Mouse (Mus musculus): ENCODE results near the gene Entpd7. TPM values are rescaled to one million over a fixed set of nuclear protein-coding genes. Genes with fewer than 3 reads are reported as not detected.

Gene Entpd7
- polyA plus RNA-seq (2014; fragmentation: Nextera tagmentation; extraction: Ambion mirVana) = 15.5 and 16.5 TPM in 2 replicates

GRCm38 (mm10) chr19:43689419-43690246 lies at the start of gene Entpd7:
Gene Entpd7, plus strand, starts transcription at chr19:43689672.
- H3K9me3 ChIP-seq (ENCODE audit: control insufficient read depth, low read length) = no peaks in the 10 kb centered on the region
- peak; percentile 92 for DNase-seq (ENCODE audit: low spot score)
- peak; percentile 98 for ATAC-seq (replicated peaks; ENCODE audit: low FRiP score, low TSS enrichment, low read depth)
- H3K4me3 ChIP-seq (ENCODE audit: low read depth, low read length) = peak within 1 kb of the TSS; percentile 89
- peaks cover 17% of the 10 kb centered on the region for H3K36me3 ChIP-seq (ENCODE audit: control insufficient read depth, insufficient read depth, low read length)
- peak within 1 kb of the TSS; percentile 88 for H3K4me2 ChIP-seq (ENCODE audit: low read length)
- H3K27me3 ChIP-seq (replicated peaks; ENCODE audit: control insufficient read depth, insufficient read depth, low read length) = no peaks in the 10 kb centered on the region
- H3K4me1 ChIP-seq (replicated peaks; ENCODE audit: control insufficient read depth, insufficient read depth, low read length) = 0 out of 2 replicates have a peak, but pooled peaks cover 9% of the 10 kb centered on the region
- peak within 1 kb of the TSS; percentile 66 for H3K9ac ChIP-seq (ENCODE audit: low read length)
- WGBS = 0% methylated on average over 60 of the region's 60 CpGs
- peak within 1 kb of the TSS; percentile 43; the same call in 1 of the 2 replicates for H3K27ac ChIP-seq (ENCODE audit: low read depth)

GRCm38 (mm10) chr19:43641833-43642232 lies 47.6 kb upstream of the Entpd7 start:
- WGBS = 67% methylated on average over 11 of the region's 11 CpGs
- ATAC-seq (replicated peaks; ENCODE audit: low FRiP score, low TSS enrichment, low read depth) = no peak
- no peak overlapping the region for H3K4me3 ChIP-seq (ENCODE audit: low read depth, low read length)
- H3K36me3 ChIP-seq (ENCODE audit: control insufficient read depth, insufficient read depth, low read length) = no peaks in the 10 kb centered on the region
- H3K9ac ChIP-seq (ENCODE audit: low read length) = no peak overlapping the region
- H3K4me1 ChIP-seq (replicated peaks; ENCODE audit: control insufficient read depth, insufficient read depth, low read length) = peaks cover 15% of the 10 kb centered on the region
- no peak overlapping the region for H3K4me2 ChIP-seq (ENCODE audit: low read length)
- no peaks in the 10 kb centered on the region for H3K9me3 ChIP-seq (ENCODE audit: control insufficient read depth, low read length)
- H3K27me3 ChIP-seq (replicated peaks; ENCODE audit: control insufficient read depth, insufficient read depth, low read length) = no peaks in the 10 kb centered on the region
- DNase-seq (ENCODE audit: low spot score) = no peak
- H3K27ac ChIP-seq (ENCODE audit: low read depth) = no peak overlapping the region

GRCm38 (mm10) chr19:43642843-43643242 lies 46.6 kb upstream of the Entpd7 start:
- 0 out of 2 replicates have a peak overlapping the region, but pooled peaks have one; percentile 14 for H3K4me2 ChIP-seq (ENCODE audit: low read length)
- ATAC-seq (replicated peaks; ENCODE audit: low FRiP score, low TSS enrichment, low read depth) (no peak), DNase-seq (ENCODE audit: low spot score) (no peak)
- no peak overlapping the region for H3K9ac ChIP-seq (ENCODE audit: low read length)
- H3K4me3 ChIP-seq (ENCODE audit: low read depth, low read length) = no peak overlapping the region
- H3K9me3 ChIP-seq (ENCODE audit: control insufficient read depth, low read length) = no peaks in the 10 kb centered on the region
- no peaks in the 10 kb centered on the region for H3K36me3 ChIP-seq (ENCODE audit: control insufficient read depth, insufficient read depth, low read length)
- 54% methylated on average over 9 of the region's 9 CpGs for WGBS
- H3K4me1 ChIP-seq (replicated peaks; ENCODE audit: control insufficient read depth, insufficient read depth, low read length) = peaks cover 15% of the 10 kb centered on the region
- H3K27me3 ChIP-seq (replicated peaks; ENCODE audit: control insufficient read depth, insufficient read depth, low read length) = no peaks in the 10 kb centered on the region
- H3K27ac ChIP-seq (ENCODE audit: low read depth) = no peak overlapping the region

GRCm38 (mm10) chr19:43645508-43645907 lies 44.0 kb upstream of the Entpd7 start:
- Histone ChIP-seq H3K27ac (ENCODE audit: low read depth) (no peak overlapping the region), H3K4me2 (ENCODE audit: low read length) (no peak overlapping the region), H3K9me3 (ENCODE audit: control insufficient read depth, low read length) (no peaks in the 10 kb centered on the region), H3K36me3 (ENCODE audit: control insufficient read depth, insufficient read depth, low read length) (no peaks in the 10 kb centered on the region), H3K4me1 (replicated peaks; ENCODE audit: control insufficient read depth, insufficient read depth, low read length) (peaks cover 15% of the 10 kb centered on the region), H3K9ac (ENCODE audit: low read length) (no peak overlapping the region), H3K27me3 (replicated peaks; ENCODE audit: control insufficient read depth, insufficient read depth, low read length) (no peaks in the 10 kb centered on the region), H3K4me3 (ENCODE audit: low read depth, low read length) (no peak overlapping the region)
- ATAC-seq (replicated peaks; ENCODE audit: low FRiP score, low TSS enrichment, low read depth) (no peak), DNase-seq (ENCODE audit: low spot score) (no peak)
- 84% methylated on average over 9 of the region's 9 CpGs for WGBS

- no peak for ATAC-seq (replicated peaks; ENCODE audit: low FRiP score, low TSS enrichment, low read depth)
- Histone ChIP-seq H3K27me3 (replicated peaks; ENCODE audit: control insufficient read depth, insufficient read depth, low read length) (no peaks in the 10 kb centered on the region), H3K4me1 (replicated peaks; ENCODE audit: control insufficient read depth, insufficient read depth, low read length) (peaks cover 27% of the 10 kb centered on the region), H3K4me2 (ENCODE audit: low read length) (no peak overlapping the region), H3K27ac (ENCODE audit: low read depth) (0 out of 2 replicates have a peak overlapping the region, but pooled peaks have one; percentile 18), H3K9ac (ENCODE audit: low read length) (no peak overlapping the region), H3K9me3 (ENCODE audit: control insufficient read depth, low read length) (no peaks in the 10 kb centered on the region), H3K4me3 (ENCODE audit: low read depth, low read length) (no peak overlapping the region), H3K36me3 (ENCODE audit: control insufficient read depth, insufficient read depth, low read length) (no peaks in the 10 kb centered on the region)
- no peak for DNase-seq (ENCODE audit: low spot score)
- 28% methylated on average over 7 of the region's 7 CpGs for WGBS
These were observed 42.6 kb upstream of the Entpd7 start for GRCm38 (mm10) chr19:43646852-43647251.

- WGBS = 64% methylated on average over 9 of the region's 9 CpGs
- Histone ChIP-seq H3K27ac (ENCODE audit: low read depth) (no peak overlapping the region), H3K27me3 (replicated peaks; ENCODE audit: control insufficient read depth, insufficient read depth, low read length) (0 out of 2 replicates have a peak, but pooled peaks cover 1% of the 10 kb centered on the region), H3K4me3 (ENCODE audit: low read depth, low read length) (no peak overlapping the region), H3K36me3 (ENCODE audit: control insufficient read depth, insufficient read depth, low read length) (no peaks in the 10 kb centered on the region), H3K9ac (ENCODE audit: low read length) (no peak overlapping the region), H3K4me2 (ENCODE audit: low read length) (no peak overlapping the region), H3K4me1 (replicated peaks; ENCODE audit: control insufficient read depth, insufficient read depth, low read length) (peaks cover 31% of the 10 kb centered on the region), H3K9me3 (ENCODE audit: control insufficient read depth, low read length) (no peaks in the 10 kb centered on the region)
- no peak for DNase-seq (ENCODE audit: low spot score)
- no peak for ATAC-seq (replicated peaks; ENCODE audit: low FRiP score, low TSS enrichment, low read depth)
These were observed 42.2 kb upstream of the Entpd7 start for GRCm38 (mm10) chr19:43647261-43647660.

- DNase-seq (ENCODE audit: low spot score) = no peak
- no peak overlapping the region for H3K4me2 ChIP-seq (ENCODE audit: low read length)
- no peaks in the 10 kb centered on the region for H3K36me3 ChIP-seq (ENCODE audit: control insufficient read depth, insufficient read depth, low read length)
- H3K27me3 ChIP-seq (replicated peaks; ENCODE audit: control insufficient read depth, insufficient read depth, low read length) = 0 out of 2 replicates have a peak, but pooled peaks cover 2% of the 10 kb centered on the region
- H3K4me1 ChIP-seq (replicated peaks; ENCODE audit: control insufficient read depth, insufficient read depth, low read length) = peaks cover 34% of the 10 kb centered on the region
- H3K9me3 ChIP-seq (ENCODE audit: control insufficient read depth, low read length) = no peaks in the 10 kb centered on the region
- no peak overlapping the region for H3K4me3 ChIP-seq (ENCODE audit: low read depth, low read length)
- ATAC-seq (replicated peaks; ENCODE audit: low FRiP score, low TSS enrichment, low read depth) = no peak
- 86% methylated on average over 4 of the region's 4 CpGs for WGBS
- no peak overlapping the region for H3K27ac ChIP-seq (ENCODE audit: low read depth)
- no peak overlapping the region for H3K9ac ChIP-seq (ENCODE audit: low read length)
These were observed 41.1 kb upstream of the Entpd7 start for GRCm38 (mm10) chr19:43648343-43648742.

- Histone ChIP-seq H3K4me2 (ENCODE audit: low read length) (peak overlapping the region; percentile 33), H3K9me3 (ENCODE audit: control insufficient read depth, low read length) (no peaks in the 10 kb centered on the region), H3K27ac (ENCODE audit: low read depth) (peak overlapping the region; percentile 70), H3K27me3 (replicated peaks; ENCODE audit: control insufficient read depth, insufficient read depth, low read length) (0 out of 2 replicates have a peak, but pooled peaks cover 2% of the 10 kb centered on the region), H3K4me1 (replicated peaks; ENCODE audit: control insufficient read depth, insufficient read depth, low read length) (peaks cover 34% of the 10 kb centered on the region), H3K36me3 (ENCODE audit: control insufficient read depth, insufficient read depth, low read length) (no peaks in the 10 kb centered on the region), H3K4me3 (ENCODE audit: low read depth, low read length) (no peak overlapping the region), H3K9ac (ENCODE audit: low read length) (no peak overlapping the region)
- no peak for DNase-seq (ENCODE audit: low spot score)
- no peak for ATAC-seq (replicated peaks; ENCODE audit: low FRiP score, low TSS enrichment, low read depth)
- 21% methylated on average over 8 of the region's 8 CpGs for WGBS
These were observed 38.2 kb upstream of the Entpd7 start for GRCm38 (mm10) chr19:43651241-43651785.
